Mouse (Mus musculus): ENCODE results near the gene Lgals3.

DNA sequence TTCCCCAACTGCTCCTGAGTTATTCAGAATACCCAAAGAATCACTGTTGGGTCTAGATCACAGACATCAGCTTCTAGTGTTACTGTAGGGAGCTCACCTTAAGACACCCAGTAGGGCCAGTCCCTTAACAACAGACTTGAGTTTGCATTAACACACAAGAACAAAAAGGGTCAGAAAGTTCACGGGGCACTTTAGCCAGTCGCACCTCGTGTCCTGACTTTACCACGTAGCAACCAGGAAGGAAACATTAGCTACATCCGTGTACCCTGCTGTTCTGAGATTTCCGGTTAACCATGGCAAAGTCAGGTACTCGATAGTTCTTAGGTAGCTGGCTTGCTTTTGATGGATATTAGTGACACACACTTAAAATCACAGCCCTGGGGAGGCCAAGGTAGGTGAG lies 16.4 kb downstream of the Lgals3 start:
- TF ChIP-seq CTCF (IDR thresholded peaks at IDR 0.05; ENCODE audit: low read depth, low read length) (no peak), POLR2A (IDR thresholded peaks at IDR 0.05; ENCODE audit: insufficient read depth, low read length) (no peak)
